Mouse (Mus musculus) T-helper 2 cell (primary cell): ENCODE measurements around the gene Mien1.

ENCODE experiments used
- in situ Hi-C: fragments of 300-600 bp; cut with MboI, MseI; formaldehyde crosslinking; loops from one replicate; pipeline ENCODE4 v1.15.1; 2025; ENCODE audit warnings: high pct_unique_total_duplicates

Gene Mien1

DNA sequence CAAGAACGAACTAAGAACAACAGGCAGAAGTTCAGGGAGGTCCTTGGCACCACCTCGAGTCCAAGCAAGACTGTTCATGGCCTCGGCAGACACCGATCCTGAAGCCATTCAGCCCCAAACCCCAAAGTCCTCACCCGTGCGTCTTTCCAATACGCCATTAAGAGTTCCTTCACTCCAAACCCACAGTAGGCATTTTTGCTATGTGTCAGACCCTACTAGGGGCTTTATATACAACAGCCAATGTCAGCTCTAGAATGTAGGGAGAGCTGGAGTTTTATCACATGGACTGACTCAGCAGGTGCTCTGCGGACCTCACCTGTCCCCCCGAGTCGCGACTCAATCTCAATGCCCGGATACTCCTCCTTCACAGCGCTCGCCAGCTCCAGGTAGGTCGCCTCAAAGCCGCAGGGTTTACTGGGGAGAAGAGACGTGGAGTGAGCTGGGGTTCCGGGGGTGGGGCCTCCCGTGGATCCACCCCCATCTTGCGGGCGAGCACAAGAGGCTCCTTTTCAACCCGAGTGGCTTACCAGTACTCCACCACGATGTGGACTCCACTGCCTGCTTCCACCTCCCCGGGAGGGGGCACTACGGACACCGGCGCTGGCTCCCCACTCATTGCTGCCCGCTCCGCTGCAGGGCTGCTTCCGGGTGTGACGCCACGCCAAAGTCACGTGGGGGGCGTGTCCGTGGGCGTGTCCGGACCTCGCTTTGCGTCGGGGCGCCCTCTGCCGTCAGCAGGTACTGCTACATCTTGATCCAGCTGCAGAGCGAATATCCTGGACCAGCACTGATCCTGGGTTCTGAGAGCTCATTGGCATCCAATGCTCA is at the start of gene Mien1:
Gene Mien1, minus strand, starts transcription at position 661 of the 828 bp plus-strand sequence.
- in situ Hi-C loops = no loop called here

DNA sequence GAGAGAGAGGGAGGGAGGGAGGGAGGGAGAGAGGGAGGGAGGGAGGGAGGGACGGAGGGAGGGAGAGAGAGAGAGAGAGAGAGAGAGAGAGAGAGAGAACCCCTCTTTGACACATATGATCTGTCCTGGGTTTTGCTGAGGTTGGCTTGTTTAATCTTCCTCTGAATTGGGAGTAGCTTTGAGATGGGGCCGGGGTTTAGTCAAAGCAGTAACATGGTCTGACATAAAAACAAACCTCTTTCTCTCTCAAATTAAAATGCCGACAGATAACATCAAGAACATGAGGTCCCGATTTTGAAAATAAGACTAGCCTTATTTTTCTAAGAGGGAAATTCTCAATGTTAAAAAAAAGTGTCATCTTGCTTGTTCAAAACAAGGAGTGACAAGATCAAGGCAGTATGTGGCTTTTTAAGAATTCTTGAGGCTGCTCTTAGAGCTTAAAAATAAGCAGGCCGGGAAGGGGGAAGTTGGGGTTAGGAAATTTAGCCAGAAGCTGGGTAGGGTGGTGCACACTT is 48.8 kb upstream of the Mien1 start:
- in situ Hi-C loops = no loop called here

- in situ Hi-C loops = no loop called here
Measured at GRCm38 (mm10) chr11:98485749-98486148, 47.0 kb upstream of the Mien1 start.

DNA sequence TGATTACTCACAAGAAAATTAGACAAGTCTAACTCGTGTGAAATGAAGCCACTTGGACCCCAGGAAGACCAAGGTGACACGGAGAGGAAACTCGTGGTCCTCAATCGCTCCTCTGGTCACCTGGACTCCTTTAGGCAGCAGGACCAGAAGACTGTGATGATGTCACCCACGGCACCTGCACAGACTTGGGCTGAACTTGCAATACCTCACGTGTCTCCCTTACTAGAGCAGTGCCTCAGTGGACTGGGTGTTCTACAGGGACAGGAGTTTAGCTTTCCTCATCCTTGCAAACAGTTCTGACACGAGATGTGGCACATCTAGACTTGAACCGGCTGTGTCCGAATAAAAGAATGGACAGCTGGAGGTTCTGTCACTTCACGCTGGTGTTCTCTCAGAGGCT is 43.3 kb upstream of the Mien1 start:
- in situ Hi-C loops = no loop called here

DNA sequence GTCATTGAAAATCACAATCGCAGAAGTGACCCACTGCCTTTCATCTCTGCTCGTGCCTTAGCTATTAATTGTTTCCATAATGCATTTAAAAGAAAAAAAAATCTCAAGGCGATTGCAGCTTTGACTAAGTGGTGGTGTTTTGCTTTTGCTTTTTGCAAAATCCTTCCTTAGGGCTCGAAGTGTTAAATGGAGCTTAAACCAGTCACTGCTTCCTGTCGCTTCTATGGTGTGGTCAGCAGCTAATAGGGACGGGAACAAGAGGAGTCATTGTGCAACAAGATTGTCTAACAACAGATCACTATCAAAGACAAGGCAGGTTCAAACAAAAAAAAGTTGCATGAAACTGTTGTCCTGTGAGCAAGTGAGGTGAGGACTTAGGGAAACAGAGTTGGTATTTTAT is 42.4 kb upstream of the Mien1 start:
- in situ Hi-C loops = no loop called here

- in situ Hi-C loops = no loop called here
Measured at GRCm38 (mm10) chr11:98479940-98480497, 41.2 kb upstream of the Mien1 start.

- in situ Hi-C loops = no loop called here
Measured at GRCm38 (mm10) chr11:98479026-98479939, 40.5 kb upstream of the Mien1 start.

DNA sequence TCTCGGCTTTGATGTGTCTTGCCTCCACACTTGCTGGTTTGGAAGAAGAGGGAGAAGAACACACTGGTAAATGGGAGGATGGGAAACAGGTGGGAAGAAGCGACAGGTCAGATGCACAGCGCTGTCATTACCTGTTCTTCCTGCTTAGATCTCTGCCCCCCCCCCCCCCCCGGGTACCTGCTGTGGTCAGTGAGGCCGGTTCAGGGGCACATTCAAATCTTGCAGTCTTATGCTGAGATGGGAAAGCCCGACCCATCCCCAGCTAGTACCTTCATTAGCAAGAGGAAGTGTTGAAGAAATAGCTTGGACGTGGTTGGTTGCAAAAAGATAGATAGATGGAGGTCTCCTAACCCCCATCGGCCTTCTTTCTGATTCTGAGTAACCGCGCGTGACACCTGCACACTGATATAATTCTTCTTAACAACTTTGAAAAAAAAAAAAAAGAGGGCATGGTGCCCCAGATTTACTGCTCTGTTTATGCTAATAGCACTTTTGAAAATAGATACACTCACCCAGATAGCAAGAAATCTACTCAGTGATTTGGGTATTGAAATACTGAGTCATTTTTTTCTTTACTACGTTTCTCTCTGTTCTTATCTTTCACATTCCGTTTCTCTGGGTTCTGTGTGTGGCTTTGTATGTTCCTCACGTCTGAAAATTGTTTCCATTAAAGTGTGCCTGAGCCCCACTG is 38.4 kb upstream of the Mien1 start:
- in situ Hi-C loops = no loop called here

DNA sequence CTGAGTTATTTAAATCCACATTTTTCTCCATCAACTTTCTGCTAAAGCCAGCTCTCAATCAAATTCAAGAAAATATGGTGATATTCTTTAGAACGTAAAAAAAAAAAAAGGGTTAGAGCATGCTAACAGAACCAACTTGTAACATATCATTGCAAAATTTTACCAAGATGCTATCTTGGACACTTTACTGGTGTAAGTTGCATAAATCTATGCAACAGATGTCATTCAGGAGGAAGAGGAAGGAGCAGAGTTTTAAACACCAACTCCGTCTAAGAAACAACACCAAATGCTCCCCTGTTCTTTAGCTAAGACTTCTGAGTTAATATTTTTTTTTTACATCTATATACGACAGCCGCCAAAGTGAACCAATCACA is 37.6 kb upstream of the Mien1 start:
- in situ Hi-C loops = no loop called here

GRCm38 (mm10) chr11:98475630-98476433 is 37.0 kb upstream of the Mien1 start:
- in situ Hi-C loops = no loop called here

GRCm38 (mm10) chr11:98474967-98475366 is 36.2 kb upstream of the Mien1 start:
- in situ Hi-C loops = no loop called here

- in situ Hi-C loops = no loop called here
Measured at GRCm38 (mm10) chr11:98473916-98474479, 35.2 kb upstream of the Mien1 start.

- in situ Hi-C loops = no loop called here
Measured at GRCm38 (mm10) chr11:98472696-98473095, 33.9 kb upstream of the Mien1 start.

- in situ Hi-C loops = no loop called here
Measured at GRCm38 (mm10) chr11:98470795-98471194, 32.0 kb upstream of the Mien1 start.

DNA sequence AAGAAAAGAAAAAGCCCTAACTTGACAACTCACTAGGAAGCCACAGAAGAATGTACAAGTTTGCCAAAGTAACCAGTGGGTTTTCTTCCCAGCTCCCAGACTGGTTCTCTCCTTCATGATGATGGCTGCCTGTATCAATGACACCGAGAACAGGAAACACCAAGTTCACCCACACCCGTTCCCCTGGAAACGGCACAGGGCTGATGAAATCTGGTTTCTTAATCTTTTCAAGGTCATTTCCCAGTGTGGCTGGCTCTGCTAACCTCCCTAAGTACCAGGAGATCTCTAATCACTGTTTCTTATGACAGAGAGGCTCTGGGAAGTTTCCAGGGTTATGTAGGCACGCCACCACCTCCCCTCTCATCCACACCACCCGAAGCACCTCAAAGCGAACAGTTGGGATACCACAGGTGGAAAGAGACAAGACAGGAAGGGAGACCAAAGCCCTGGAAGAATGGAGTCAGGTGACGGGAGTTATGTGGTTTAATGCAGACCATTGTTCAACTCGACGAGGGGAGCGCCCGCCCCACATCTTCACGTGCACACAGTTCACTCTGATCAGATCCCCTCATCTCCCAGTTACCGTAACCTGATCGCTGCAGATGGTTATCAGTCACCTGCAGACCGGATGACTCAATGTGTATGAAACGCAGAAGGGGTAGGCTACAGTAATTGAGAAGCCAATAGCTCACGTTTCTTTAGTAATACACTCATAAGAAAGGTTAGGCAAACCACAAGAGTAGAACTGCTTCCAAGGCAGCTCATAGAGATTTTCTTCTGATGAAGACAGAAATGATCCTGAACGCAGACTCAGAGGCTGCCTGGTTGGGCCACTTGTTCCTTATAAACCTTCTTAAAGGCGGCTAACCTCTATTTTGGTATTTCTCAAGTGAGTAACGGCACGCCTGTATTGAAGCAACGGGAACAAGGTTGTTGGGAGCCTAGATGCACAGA is 31.2 kb upstream of the Mien1 start:
- in situ Hi-C loops = loop anchor here (10.0 kb wide), 2 partner anchors 635 to 1445 kb away; partner anchors contain the start of gene Scrn2

DNA sequence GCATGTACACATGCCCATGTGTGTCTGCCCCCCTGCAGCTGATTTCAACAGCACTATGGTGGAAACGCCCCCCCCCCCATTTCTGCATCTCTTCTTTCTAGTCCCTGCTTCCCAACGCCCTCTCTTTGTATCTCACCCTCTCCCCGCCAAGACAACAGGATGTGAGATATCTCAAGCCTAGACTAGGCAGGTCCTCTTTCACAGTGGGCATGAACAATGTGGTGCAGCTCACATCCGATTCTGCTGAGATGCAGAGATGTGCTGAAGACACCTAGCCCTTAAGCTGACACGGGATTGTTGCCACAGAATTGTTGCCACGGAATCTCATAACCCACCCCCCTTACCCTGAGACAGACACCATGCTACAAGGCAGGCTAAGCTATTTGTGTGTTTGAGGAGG is 25.7 kb upstream of the Mien1 start:
- in situ Hi-C loops = loop anchor here (10.0 kb wide), 2 partner anchors 630 to 1440 kb away; partner anchors contain the start of gene Scrn2

GRCm38 (mm10) chr11:98463911-98464310 is 25.1 kb upstream of the Mien1 start:
- in situ Hi-C loops = loop anchor here (10.0 kb wide), 2 partner anchors 629 to 1439 kb away; partner anchors contain the start of gene Scrn2

DNA sequence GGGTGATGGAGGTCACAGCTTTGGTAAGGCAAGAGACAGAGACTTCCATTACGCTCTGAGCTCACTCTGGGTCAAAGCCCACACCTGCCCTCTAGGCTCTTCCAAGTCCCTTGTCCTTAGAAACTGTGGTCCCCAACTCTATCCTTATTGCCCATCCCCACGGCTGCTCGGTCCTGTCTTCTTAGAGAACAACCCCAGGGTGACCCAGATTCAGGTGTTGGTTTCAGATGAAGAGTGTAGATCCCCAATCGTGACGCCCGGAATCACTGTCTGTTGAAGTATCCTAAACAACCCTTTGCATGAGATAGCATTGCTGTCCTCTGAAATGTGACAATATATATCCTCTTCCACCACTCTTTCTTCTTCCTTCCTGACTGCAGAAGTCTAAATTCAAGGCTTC is 23.5 kb upstream of the Mien1 start:
- in situ Hi-C loops = loop anchor here (10.0 kb wide), 2 partner anchors 627 to 1437 kb away; partner anchors contain the start of gene Scrn2
